Mouse (Mus musculus) stomach, embryonic 16.5 days (tissue): Measurements from ENCODE around the gene Lamb2. TPM values are rescaled to one million over a fixed set of nuclear protein-coding genes. Genes with fewer than 3 reads are reported as not detected.

ENCODE experiments used
- polyA plus RNA-seq: library from polyadenylated mRNA; unstranded; fragments of >200 nt; fragmentation: Nextera tagmentation; extraction: Ambion mirVana; gene quantifications from 2 replicates; pipeline ENCODE4 v1.2.1, GENCODE M21; 2015

The Lamb2 gene
- polyA plus RNA-seq, 1 experiment from 2014 or later = 61.4 TPM

Other genes with a start within 250 kb of the Lamb2 start
- 90.8 and 91.8 TPM in 2 replicates for gene Dag1, start 215.8 kb upstream of the Lamb2 start, polyA plus RNA-seq
- 33.1 and 36.1 TPM in 2 replicates for gene Nicn1, start 189.3 kb upstream of the Lamb2 start, polyA plus RNA-seq
- 18.8 and 21.6 TPM in 2 replicates for gene Amt, start 182.9 kb upstream of the Lamb2 start, polyA plus RNA-seq
- 493 and 511 TPM in 2 replicates for gene Rhoa, start 173.6 kb upstream of the Lamb2 start, polyA plus RNA-seq
- gene Tcta, start 173.6 kb upstream of the Lamb2 start, polyA plus RNA-seq = 46.8 and 46.9 TPM in 2 replicates
- gene Gpx1, start 140.8 kb upstream of the Lamb2 start, polyA plus RNA-seq = 1,034 and 1,067 TPM in 2 replicates
- gene Usp4, start 131.9 kb upstream of the Lamb2 start, polyA plus RNA-seq = 92.7 and 113 TPM in 2 replicates
- 0.50 and 0.70 TPM in 2 replicates for gene 1700102P08Rik, start 86.9 kb upstream of the Lamb2 start, polyA plus RNA-seq
- gene Ccdc36, start 51.3 kb upstream of the Lamb2 start, polyA plus RNA-seq = 1.3 and 1.9 TPM in 2 replicates
- gene BC048562, start 43.3 kb upstream of the Lamb2 start, polyA plus RNA-seq = not detected in 2 replicates
- 51.6 and 55.7 TPM in 2 replicates for gene Ccdc71, start 19.2 kb upstream of the Lamb2 start, polyA plus RNA-seq
- gene Klhdc8b, start 18.2 kb upstream of the Lamb2 start, polyA plus RNA-seq = 63.4 and 67.5 TPM in 2 replicates
- gene Usp19, start 10.9 kb downstream of the Lamb2 start, polyA plus RNA-seq = 41.1 and 49.5 TPM in 2 replicates
- gene Qars, start 28.0 kb downstream of the Lamb2 start, polyA plus RNA-seq = 106 and 127 TPM in 2 replicates
- 95.4 and 97.1 TPM in 2 replicates for gene Qrich1, start 37.1 kb downstream of the Lamb2 start, polyA plus RNA-seq
- 134 and 147 TPM in 2 replicates for gene Impdh2, start 80.5 kb downstream of the Lamb2 start, polyA plus RNA-seq
- gene Ndufaf3, start 87.7 kb downstream of the Lamb2 start, polyA plus RNA-seq = 27.9 and 38.5 TPM in 2 replicates
- gene Dalrd3, start 90.2 kb downstream of the Lamb2 start, polyA plus RNA-seq = 112 and 137 TPM in 2 replicates
- gene Wdr6, start 99.0 kb downstream of the Lamb2 start, polyA plus RNA-seq = 82.0 and 86.6 TPM in 2 replicates
- gene P4htm, start 117.9 kb downstream of the Lamb2 start, polyA plus RNA-seq = 5.6 and 7.9 TPM in 2 replicates
- gene Arih2, start 169.7 kb downstream of the Lamb2 start, polyA plus RNA-seq = 45.5 and 50.8 TPM in 2 replicates
- gene Slc25a20, start 182.4 kb downstream of the Lamb2 start, polyA plus RNA-seq = 47.7 and 47.8 TPM in 2 replicates
- gene Prkar2a, start 209.6 kb downstream of the Lamb2 start, polyA plus RNA-seq = 19.7 and 23.4 TPM in 2 replicates